Mouse (Mus musculus) cerebellum, adult 2 months (tissue): ENCODE results near the gene Rassf10. TPM values are rescaled to one million over a fixed set of nuclear protein-coding genes. Genes with fewer than 3 reads are reported as not detected.

Experiments
- DNase-seq, 2 experiments: peaks; one replicate each; pipeline ENCODE4 v3.0.0; 2021
- H3K27ac ChIP-seq: fragments of 200-500 bp; 2 replicates; pipeline ENCODE4 v1.5.1; 2012; ENCODE audit warnings: low read length, control low read depth, inconsistent platforms; ENCODE audit not compliant: insufficient read depth
- H3K27me3 ChIP-seq: fragments of 200-500 bp; 2 replicates; pipeline ENCODE4 v1.6.1; 2012; ENCODE audit warnings: inconsistent platforms, mild to moderate bottlenecking, low read length, moderate library complexity; ENCODE audit not compliant: control insufficient read depth, insufficient read depth
- H3K4me1 ChIP-seq: fragments of 200-500 bp; 2 replicates; pipeline ENCODE4 v1.6.1; 2011; ENCODE audit warnings: low read length; ENCODE audit not compliant: control insufficient read depth, insufficient read depth
- H3K4me3 ChIP-seq: fragments of 200-500 bp; replicated peaks from 2 replicates; pipeline ENCODE3; 2011; ENCODE audit warnings: mild to moderate bottlenecking, low read depth, low read length, control low read depth; ENCODE audit not compliant: insufficient read depth
- CTCF ChIP-seq: fragments of 200-500 bp; IDR thresholded peaks from 2 replicates; pipeline ENCODE4 v1.5.1; 2011; ENCODE audit warnings: low read depth, mild to moderate bottlenecking, control low read depth, low read length, moderate library complexity, borderline replicate concordance; ENCODE audit not compliant: insufficient read depth
- POLR2A ChIP-seq: fragments of 200-500 bp; IDR thresholded peaks from 2 replicates; pipeline ENCODE4 v1.6.1; 2011; ENCODE audit warnings: low read length, control low read depth, borderline replicate concordance; ENCODE audit not compliant: insufficient read depth
- WGBS: fragments of 180-500 bp; shearing (Covaris S2); methylation state at CpG from one replicate; pipeline ENCODE4 v1.1.7; 2018; 5-methylcytosine and 5-hydroxymethylcytosine counted together
- polyA plus RNA-seq: library from polyadenylated mRNA; depleted of rRNA; stranded (reverse); fragments of >200 nt; gene quantifications from 2 replicates; pipeline ENCODE4 v1.2.3, GENCODE M21; 2012

Rassf10 gene
- polyA plus RNA-seq, 1 experiment = 0.70 TPM

- Histone ChIP-seq H3K4me1 (no peaks in the 10 kb centered on the region), H3K4me3 (no peak overlapping the region), H3K27me3 (no peaks in the 10 kb centered on the region), H3K27ac (no peak overlapping the region)
- TF ChIP-seq POLR2A = no peak
- no peak for TF ChIP-seq CTCF
- 80% methylated on average over 6 of the region's 6 CpGs for WGBS
- DNase-seq = no peak
Measured at GRCm38 (mm10) chr7:112966382-112966781, 12.6 kb downstream of the Rassf10 start.

- DNase-seq = no peak
- H3K27me3 ChIP-seq = no peaks in the 10 kb centered on the region
- H3K4me1 ChIP-seq = no peaks in the 10 kb centered on the region
- 82% methylated on average over 3 of the region's 3 CpGs for WGBS
- no peak overlapping the region for H3K27ac ChIP-seq
- TF ChIP-seq POLR2A = no peak
- no peak for TF ChIP-seq CTCF
- H3K4me3 ChIP-seq = no peak overlapping the region
Measured at GRCm38 (mm10) chr7:112966786-112967185, 13.0 kb downstream of the Rassf10 start.

GRCm38 (mm10) chr7:112983316-112983715, 29.6 kb downstream of the Rassf10 start:
- WGBS = 71% methylated on average over 5 of the region's 5 CpGs
- no peak overlapping the region for H3K4me3 ChIP-seq
- DNase-seq = no peak
- TF ChIP-seq POLR2A (no peak), CTCF (no peak)
- no peaks in the 10 kb centered on the region for H3K4me1 ChIP-seq
- no peak overlapping the region for H3K27ac ChIP-seq
- H3K27me3 ChIP-seq = no peaks in the 10 kb centered on the region

DNA sequence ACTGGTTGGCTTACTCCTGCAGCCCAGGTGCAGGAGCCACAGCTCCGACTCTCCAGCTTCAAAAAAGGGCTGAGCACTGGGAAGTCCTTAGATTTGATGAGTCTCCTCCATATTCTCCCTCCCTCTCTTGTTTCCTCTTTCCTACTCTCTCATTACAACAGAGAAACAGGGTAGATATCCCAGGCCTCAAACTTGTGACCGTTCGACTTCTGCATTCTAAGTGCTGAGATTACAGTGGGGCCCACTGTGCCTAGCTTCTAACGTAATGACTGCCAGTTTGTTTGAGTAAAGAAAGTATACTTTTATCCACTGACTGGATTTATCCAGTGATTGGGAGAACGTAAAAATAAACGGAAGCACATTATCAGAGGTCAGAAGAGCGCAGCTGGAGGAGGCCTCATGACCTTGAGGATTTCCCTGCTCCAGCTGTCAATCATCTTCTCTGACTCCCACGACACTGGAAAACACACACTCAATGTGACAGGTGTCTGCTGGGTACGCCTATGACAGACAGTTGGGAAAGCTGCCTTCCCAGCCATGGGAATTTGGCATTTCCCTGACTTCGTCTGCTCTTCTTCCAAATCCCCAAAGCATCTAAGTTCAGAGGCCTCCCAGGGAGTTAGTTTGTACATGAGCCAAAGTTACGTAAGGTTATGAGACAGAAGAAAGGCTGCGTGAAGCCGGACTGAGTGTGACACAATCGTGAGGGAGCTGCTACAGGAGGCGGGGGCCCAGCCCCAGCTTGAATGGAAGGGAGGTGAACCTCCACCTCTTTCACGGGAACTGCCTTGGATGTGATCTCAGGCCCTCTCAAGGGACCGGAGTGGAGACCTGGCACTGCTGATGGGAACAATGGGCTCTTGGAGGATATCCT, 31.2 kb downstream of the Rassf10 start:
- no peaks in the 10 kb centered on the region for H3K4me1 ChIP-seq
- no peak for TF ChIP-seq POLR2A
- TF ChIP-seq CTCF = no peak
- no peak for DNase-seq
- H3K27ac ChIP-seq = no peak overlapping the region
- H3K4me3 ChIP-seq = no peak overlapping the region
- H3K27me3 ChIP-seq = no peaks in the 10 kb centered on the region; the same call in 1 of the 2 replicates
- WGBS = 53% methylated on average over 17 of the region's 17 CpGs

- Histone ChIP-seq H3K27me3 (no peaks in the 10 kb centered on the region; the same call in 1 of the 2 replicates), H3K4me1 (no peaks in the 10 kb centered on the region), H3K27ac (no peak overlapping the region), H3K4me3 (no peak overlapping the region)
- WGBS = 81% methylated on average over 8 of the region's 8 CpGs
- no peak for DNase-seq
- TF ChIP-seq POLR2A (no peak), CTCF (no peak)
Measured at GRCm38 (mm10) chr7:112985578-112985949, 31.8 kb downstream of the Rassf10 start.

DNA sequence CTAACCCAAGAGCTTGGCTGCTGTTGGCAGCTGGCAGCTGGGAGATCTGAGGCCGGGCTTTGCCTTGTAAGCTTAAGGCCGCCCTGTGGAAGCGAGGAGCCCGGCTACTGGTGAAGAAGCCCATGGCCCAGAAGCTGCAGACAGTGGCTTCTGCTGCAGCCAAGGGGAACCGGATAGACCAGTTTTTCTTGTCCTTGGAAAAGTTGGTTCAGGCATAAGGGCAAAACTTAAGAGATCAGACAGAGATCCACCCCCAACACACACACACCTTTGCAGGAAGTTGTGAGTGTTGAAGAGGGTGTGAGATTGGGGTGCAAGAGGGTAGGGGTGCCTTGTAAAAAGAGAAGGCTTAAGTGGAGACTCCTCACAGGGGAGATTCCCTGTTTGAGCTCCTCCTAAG, 39.2 kb downstream of the Rassf10 start:
- Histone ChIP-seq H3K27ac (no peak overlapping the region), H3K4me3 (no peak overlapping the region), H3K4me1 (no peaks in the 10 kb centered on the region; the same call in 1 of the 2 replicates), H3K27me3 (no peaks in the 10 kb centered on the region; the same call in 1 of the 2 replicates)
- no peak for DNase-seq
- WGBS = 90% methylated on average over 5 of the region's 5 CpGs
- TF ChIP-seq POLR2A (no peak), CTCF (no peak)

GRCm38 (mm10) chr7:113003565-113004255, 49.9 kb downstream of the Rassf10 start:
- Histone ChIP-seq H3K27me3 (no peaks in the 10 kb centered on the region), H3K4me1 (no peaks in the 10 kb centered on the region), H3K4me3 (no peak overlapping the region), H3K27ac (no peak overlapping the region)
- WGBS = 87% methylated on average over 3 of the region's 3 CpGs
- TF ChIP-seq CTCF = no peak
- TF ChIP-seq POLR2A = no peak
- DNase-seq = no peak
